Comparison of ENCODE assay signal across 16 mouse cellular contexts in the genomic region with DNA sequence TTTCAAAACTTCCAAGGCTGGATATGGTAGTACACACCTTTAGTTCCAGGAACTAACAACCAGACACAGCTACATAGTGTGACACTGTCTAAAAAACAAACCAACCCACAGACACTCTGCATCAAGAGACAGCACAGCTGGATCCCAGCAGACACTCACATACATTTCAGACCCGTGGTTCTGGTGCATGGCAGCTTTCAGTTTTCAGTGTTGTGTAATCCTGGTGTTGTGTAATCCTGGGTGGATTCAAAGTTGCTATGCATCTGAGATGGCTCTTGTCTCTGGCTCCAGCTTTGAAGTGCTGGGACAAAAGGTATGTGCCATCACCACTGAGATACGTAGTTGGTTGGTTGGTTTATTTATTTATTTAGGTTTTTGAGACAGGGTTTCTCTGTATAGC. TPM values are rescaled to one million over a fixed set of nuclear protein-coding genes. Genes with fewer than 3 reads are reported as not detected.
DNase-seq lines count a peak whose midpoint lies in the region; ATAC-seq lines count a peak whose summit lies in the region.
"Had no signal": no experiment of that assay in that cellular context is flagged by ENCODE, and none has a peak within 500 bp of the region (broad histone marks: within the 10 kb centered on the region; RNA-seq: fewer than 3 reads in every experiment).

No protein-coding gene starts in this region.

- H3K9ac ChIP-seq in liver, embryonic 16.5 days (ENCODE audit: low read depth, low read length) = no peak overlapping the region
- H3K9ac ChIP-seq: embryonic facial prominence, embryonic 12.5 days; forebrain, embryonic 12.5 days; limb, embryonic 12.5 days; liver, embryonic 15.5 days; neural tube, embryonic 13.5 days had no signal

- H3K36me3 ChIP-seq in liver, embryonic 16.5 days (ENCODE audit: control insufficient read depth, insufficient read depth) = peaks cover 5% of the 10 kb centered on the region; the same call in 1 of the 2 replicates
- H3K36me3 ChIP-seq in midbrain, embryonic 10.5 days = peaks cover 19% of the 10 kb centered on the region

- no peak for DNase-seq in liver
- DNase-seq in 416B (ENCODE audit: low read depth) = peak; percentile 74
- DNase-seq in midbrain, embryonic 10.5 days (ENCODE audit: low spot score) = no peak
- DNase-seq in cerebellum, adult 9-11 months = no peak
- DNase-seq: right cerebral cortex, postnatal 25 days had no signal

- H3K27me3 ChIP-seq in liver, embryonic 16.5 days (ENCODE audit: control insufficient read depth, insufficient read depth, low read depth, low read length) = peaks cover 21% of the 10 kb centered on the region
- peaks cover 40% of the 10 kb centered on the region for H3K27me3 ChIP-seq in midbrain, embryonic 10.5 days (ENCODE audit: low read depth, poor library complexity, severe bottlenecking)

- H3K4me3 ChIP-seq in liver, embryonic 16.5 days (ENCODE audit: low read depth, low read length) = no peak overlapping the region
- H3K4me3 ChIP-seq in midbrain, embryonic 10.5 days = no peak overlapping the region
- H3K4me3 ChIP-seq: embryonic facial prominence, embryonic 12.5 days; forebrain, embryonic 12.5 days; limb, embryonic 12.5 days; liver, embryonic 15.5 days; megakaryocyte, embryonic 14.5 days; neural tube, embryonic 13.5 days had no signal

- H3K4me1 ChIP-seq in liver, embryonic 16.5 days (ENCODE audit: control insufficient read depth, low read depth, low read length) = peaks cover 2% of the 10 kb centered on the region; the same call in 1 of the 2 replicates
- peaks cover 16% of the 10 kb centered on the region for H3K4me1 ChIP-seq in midbrain, embryonic 10.5 days

- no peaks in the 10 kb centered on the region for H3K9me3 ChIP-seq in liver, embryonic 16.5 days (replicated peaks; ENCODE audit: control insufficient read depth, low read length)
- no peaks in the 10 kb centered on the region for H3K9me3 ChIP-seq in midbrain, embryonic 10.5 days (replicated peaks)
- H3K9me3 ChIP-seq: embryonic facial prominence, embryonic 12.5 days; forebrain, embryonic 12.5 days; liver, embryonic 15.5 days; megakaryocyte, embryonic 14.5 days; neural tube, embryonic 13.5 days had no signal

- H3K27ac ChIP-seq in liver, embryonic 16.5 days (ENCODE audit: low read length) = no peak overlapping the region
- H3K27ac ChIP-seq in midbrain, embryonic 10.5 days (replicated peaks) = no peak overlapping the region
- H3K27ac ChIP-seq: embryonic facial prominence, embryonic 12.5 days; forebrain, embryonic 12.5 days; limb, embryonic 12.5 days; liver, embryonic 15.5 days; neural tube, embryonic 13.5 days had no signal

- 34% methylated on average over 2 of the region's 2 CpGs for WGBS in liver, embryonic 16.5 days (ENCODE audit: insufficient replicate concordance)
- WGBS in midbrain, embryonic 10.5 days = 73% methylated on average over 2 of the region's 2 CpGs

- peak; percentile 47; the same call in 1 of the 2 replicates for ATAC-seq in liver, embryonic 16.5 days (ENCODE audit: low read depth)
- ATAC-seq in common myeloid progenitor, adult 5-6 weeks (replicated peaks; ENCODE audit: low read depth, poor library complexity, severe bottlenecking) = peak; percentile 20; the same call in 1 of the 2 replicates
- ATAC-seq in monocyte, adult 5-6 weeks (replicated peaks; ENCODE audit: insufficient number of reproducible peaks, low FRiP score, low TSS enrichment, poor library complexity, severe bottlenecking) = peak; percentile 53; the same call in 1 of the 2 replicates
- ATAC-seq: intestine, postnatal 0 days had no signal

- no peak overlapping the region for H3K4me2 ChIP-seq in liver, embryonic 16.5 days (ENCODE audit: low read depth, low read length)
- H3K4me2 ChIP-seq: embryonic facial prominence, embryonic 12.5 days; forebrain, embryonic 12.5 days; heart, embryonic 11.5 days; limb, embryonic 12.5 days; liver, embryonic 15.5 days; neural tube, embryonic 13.5 days had no signal

RNA-seq across cellular contexts. Expression of gene Chadl, which starts 1.4 kb away (rescaled TPM):
- 0.44 and 0.52 TPM in 2 replicates for polyA plus RNA-seq in liver, embryonic 16.5 days (2015; fragmentation: Nextera tagmentation; extraction: Ambion mirVana)
- not detected in 2 replicates for total RNA-seq in common myeloid progenitor, adult 5-6 weeks (2017)
- 0.29 TPM in 1 of 3 replicates, not detected in the others for total RNA-seq in monocyte, adult 5-6 weeks (2017)
- 2.4 and 2.5 TPM in 2 replicates for polyA plus RNA-seq in midbrain, embryonic 10.5 days (2016; fragmentation: Nextera tagmentation; extraction: Ambion mirVana)

RNA-seq across cellular contexts. Expression of gene L3mbtl2, which starts 34.8 kb away (rescaled TPM):
- 11.5 and 12.5 TPM in 2 replicates for polyA plus RNA-seq in liver, embryonic 16.5 days (2015; fragmentation: Nextera tagmentation; extraction: Ambion mirVana)
- 26.7 and 31.7 TPM in 2 replicates for total RNA-seq in common myeloid progenitor, adult 5-6 weeks (2017)
- total RNA-seq in monocyte, adult 5-6 weeks (2017) = 13.0 to 31.2 TPM (median 13.7 TPM) in 3 replicates
- polyA plus RNA-seq in midbrain, embryonic 10.5 days (2016; fragmentation: Nextera tagmentation; extraction: Ambion mirVana) = 44.6 and 46.1 TPM in 2 replicates

RNA-seq across cellular contexts. Expression of gene Zc3h7b, which starts 46.3 kb away (rescaled TPM):
- 4.1 and 4.6 TPM in 2 replicates for polyA plus RNA-seq in liver, embryonic 16.5 days (2015; fragmentation: Nextera tagmentation; extraction: Ambion mirVana)
- total RNA-seq in common myeloid progenitor, adult 5-6 weeks (2017) = 27.9 and 31.5 TPM in 2 replicates
- 6.6 to 14.2 TPM (median 7.1 TPM) in 3 replicates for total RNA-seq in monocyte, adult 5-6 weeks (2017)
- 36.3 and 41.4 TPM in 2 replicates for polyA plus RNA-seq in midbrain, embryonic 10.5 days (2016; fragmentation: Nextera tagmentation; extraction: Ambion mirVana)

RNA-seq across cellular contexts. Expression of gene Rangap1, which starts 46.8 kb away (rescaled TPM):
- 63.6 and 67.3 TPM in 2 replicates for polyA plus RNA-seq in liver, embryonic 16.5 days (2015; fragmentation: Nextera tagmentation; extraction: Ambion mirVana)
- 113 and 121 TPM in 2 replicates for total RNA-seq in common myeloid progenitor, adult 5-6 weeks (2017)
- 37.6 to 62.3 TPM (median 38.3 TPM) in 3 replicates for total RNA-seq in monocyte, adult 5-6 weeks (2017)
- 187 and 192 TPM in 2 replicates for polyA plus RNA-seq in midbrain, embryonic 10.5 days (2016; fragmentation: Nextera tagmentation; extraction: Ambion mirVana)
